Mouse (Mus musculus) liver, embryonic 14.5 days (tissue): ENCODE results near the gene Rab38.

Experiments
- CTCF ChIP-seq: IDR thresholded peaks from 2 replicates; pipeline ENCODE4 v1.5.1; 2016; ENCODE audit warnings: antibody characterized with exemption, low read depth, control low read depth
- EP300 ChIP-seq: IDR thresholded peaks from 2 replicates; pipeline ENCODE4 v1.6.1; 2016; ENCODE audit warnings: antibody characterized with exemption, low read depth

DNA sequence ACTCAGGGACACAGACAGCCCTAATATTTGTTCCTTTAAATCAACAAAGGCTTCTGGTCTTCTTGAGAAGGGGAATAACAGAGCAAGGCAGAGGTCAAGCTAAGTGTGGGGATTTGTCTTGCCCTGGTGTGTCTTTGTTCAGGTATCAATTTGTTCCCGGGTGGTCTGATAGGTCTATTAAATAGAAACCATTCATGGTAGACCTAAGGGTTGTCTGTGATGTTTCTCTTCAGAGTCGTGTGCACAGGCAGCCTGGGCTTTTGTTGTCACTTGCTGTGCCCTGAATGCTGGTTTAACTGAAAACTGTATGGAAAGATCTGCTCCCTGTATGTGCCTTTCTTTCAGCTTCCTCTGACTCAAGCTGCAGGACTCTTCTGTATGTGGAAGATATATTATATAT, 60.9 kb downstream of the Rab38 start:
- TF ChIP-seq EP300 (no peak), CTCF (no peak)
